Mouse (Mus musculus) forebrain, postnatal 0 days (tissue): ENCODE measurements around the gene Cactin. TPM values are rescaled to one million over a fixed set of nuclear protein-coding genes. Genes with fewer than 3 reads are reported as not detected.
A peak's percentile ranks its signal among the peaks of the same experiment; 100 is the strongest.

Experiments
- ATAC-seq: fragments of 200-750 bp; cut with Nextera tagmentation; 2 replicates; pipeline ENCODE4 v1.8.0; 2017; ENCODE audit warnings: mild to moderate bottlenecking, moderate library complexity
- DNase-seq: peaks from one replicate; pipeline ENCODE4 v3.0.0-alpha.2; 2015
- H3K27ac ChIP-seq: fragments of 300-500 bp; sonication (generic); 2 replicates; pipeline ENCODE4 v1.5.1; 2014; ENCODE audit warnings: low read depth, mild to moderate bottlenecking, antibody characterized with exemption, low read length, moderate library complexity, mixed read lengths
- H3K27me3 ChIP-seq: fragments of 300-500 bp; sonication (generic); 2 replicates; pipeline ENCODE4 v1.6.1; 2014; ENCODE audit warnings: mild to moderate bottlenecking, low read length, mixed read lengths; ENCODE audit not compliant: insufficient read depth
- H3K36me3 ChIP-seq: fragments of 300-500 bp; sonication (generic); 2 replicates; pipeline ENCODE4 v1.6.1; 2014; ENCODE audit warnings: mild to moderate bottlenecking, moderate library complexity; ENCODE audit not compliant: insufficient read depth
- H3K4me1 ChIP-seq: fragments of 300-500 bp; sonication (generic); 2 replicates; pipeline ENCODE4 v1.6.1; 2014; ENCODE audit warnings: antibody characterized with exemption; ENCODE audit not compliant: insufficient read depth
- H3K4me2 ChIP-seq: fragments of 300-500 bp; sonication (generic); 2 replicates; pipeline ENCODE4 v1.6.1; 2014; ENCODE audit warnings: low read depth, mild to moderate bottlenecking, moderate library complexity
- H3K4me3 ChIP-seq: fragments of 300-500 bp; sonication (generic); 2 replicates; pipeline ENCODE4 v1.5.1; 2014; ENCODE audit warnings: low read depth, low read length, mixed read lengths
- H3K9ac ChIP-seq: fragments of 300-500 bp; sonication (generic); 2 replicates; pipeline ENCODE4 v1.6.1; 2014; ENCODE audit warnings: mild to moderate bottlenecking
- H3K9me3 ChIP-seq: fragments of 300-500 bp; sonication (generic); 2 replicates; pipeline ENCODE4 v1.6.1; 2016; ENCODE audit warnings: low read length
- CTCF ChIP-seq: sonication (generic); IDR thresholded peaks from 2 replicates; pipeline ENCODE4 v1.5.1; 2016; ENCODE audit warnings: antibody characterized with exemption, control low read depth, low read depth
- WGBS: fragments of 180-500 bp; shearing (Covaris S2); extraction: QIAGEN DNeasy Blood & Tissue Kit; methylation state at CpG from one replicate; pipeline ENCODE4 v1.1.7; 2014; 5-methylcytosine and 5-hydroxymethylcytosine counted together
- polyA plus RNA-seq: library from polyadenylated mRNA; unstranded; fragments of >200 nt; fragmentation: Nextera tagmentation; extraction: Ambion mirVana; gene quantifications from 2 replicates; pipeline ENCODE4 v1.2.1, GENCODE M21; 2015
- total RNA-seq: library from RNA; depleted of rRNA; stranded (reverse); fragments of >200 nt; gene quantifications from 2 replicates; pipeline ENCODE4 v1.2.3, GENCODE M21; 2014

Cactin gene
- total and polyA plus RNA-seq, 2 experiments from 2014 or later: 24.2 to 43.4 TPM

DNA sequence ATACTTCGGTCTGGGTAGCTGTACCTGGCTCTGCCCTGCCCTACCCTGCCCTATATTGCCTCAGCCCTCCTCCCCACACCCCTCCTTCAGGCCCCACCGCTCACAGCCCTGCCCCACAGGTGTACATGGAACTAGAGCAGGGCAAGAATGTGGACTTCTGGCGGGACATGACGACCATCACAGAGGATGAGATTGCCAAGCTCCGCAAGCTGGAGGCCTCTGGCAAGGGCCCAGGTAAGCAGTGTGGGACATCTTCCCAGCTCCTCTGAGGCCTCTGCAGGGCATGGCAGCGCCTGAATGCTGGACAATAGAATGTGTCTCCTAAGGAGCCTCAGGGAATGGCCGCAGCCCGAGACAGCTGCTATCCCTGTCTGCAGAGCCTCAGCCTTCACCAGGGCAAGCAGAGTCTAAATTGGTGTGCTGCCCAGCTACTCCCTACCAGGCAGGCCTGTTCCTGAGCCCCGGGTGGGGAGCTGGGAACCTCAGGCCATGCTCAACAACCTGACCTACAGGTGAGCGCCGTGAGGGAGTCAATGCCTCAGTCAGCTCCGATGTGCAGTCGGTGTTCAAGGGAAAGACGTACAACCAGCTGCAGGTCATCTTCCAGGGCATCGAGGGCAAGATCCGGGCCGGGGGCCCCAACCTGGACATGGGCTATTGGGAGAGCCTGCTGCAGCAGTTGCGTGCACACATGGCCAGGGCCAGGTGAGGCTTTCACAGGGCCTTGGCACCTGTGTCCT lies 3.1 kb downstream of the Cactin start:
- WGBS: 94% methylated on average over 18 of the region's 18 CpGs
- H3K9ac ChIP-seq: no peak overlapping the region
- H3K9me3 ChIP-seq: no peaks in the 10 kb centered on the region
- no peak overlapping the region for H3K4me2 ChIP-seq
- H3K4me1 ChIP-seq: 0 out of 2 replicates have a peak, but pooled peaks cover 5% of the 10 kb centered on the region
- no peak overlapping the region for H3K4me3 ChIP-seq
- no peak overlapping the region for H3K27ac ChIP-seq
- no peaks in the 10 kb centered on the region for H3K27me3 ChIP-seq
- no peak for TF ChIP-seq CTCF
- H3K36me3 ChIP-seq: peaks cover 54% of the 10 kb centered on the region
- DNase-seq (no peak), ATAC-seq (no peak)

DNA sequence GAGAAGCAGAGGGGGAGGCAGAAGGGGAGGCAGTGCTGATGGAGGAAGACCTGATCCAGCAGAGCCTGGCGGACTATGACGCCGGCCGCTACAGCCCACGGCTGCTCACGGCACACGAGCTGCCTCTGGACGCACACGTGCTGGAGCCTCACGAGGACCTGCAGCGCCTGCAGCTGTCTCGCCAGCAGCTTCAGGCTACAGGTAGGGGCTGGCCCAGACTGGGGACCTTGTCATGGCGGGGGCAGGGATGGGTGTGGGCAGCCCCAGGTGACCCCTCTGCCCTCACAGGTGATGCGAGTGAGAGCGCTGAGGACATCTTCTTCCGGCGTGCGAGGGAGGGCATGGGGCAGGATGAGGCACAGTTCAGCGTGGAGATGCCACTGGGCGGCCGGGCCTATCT lies 4.3 kb downstream of the Cactin start:
- H3K9me3 ChIP-seq: no peaks in the 10 kb centered on the region
- 95% methylated on average over 21 of the region's 21 CpGs for WGBS
- H3K4me1 ChIP-seq: 0 out of 2 replicates have a peak, but pooled peaks cover 5% of the 10 kb centered on the region
- H3K36me3 ChIP-seq: peaks cover 54% of the 10 kb centered on the region
- DNase-seq: no peak
- H3K9ac ChIP-seq: no peak overlapping the region
- no peak overlapping the region for H3K4me3 ChIP-seq
- H3K27me3 ChIP-seq: no peaks in the 10 kb centered on the region
- no peak overlapping the region for H3K27ac ChIP-seq
- ATAC-seq: no peak
- no peak overlapping the region for H3K4me2 ChIP-seq
- TF ChIP-seq CTCF: no peak

DNA sequence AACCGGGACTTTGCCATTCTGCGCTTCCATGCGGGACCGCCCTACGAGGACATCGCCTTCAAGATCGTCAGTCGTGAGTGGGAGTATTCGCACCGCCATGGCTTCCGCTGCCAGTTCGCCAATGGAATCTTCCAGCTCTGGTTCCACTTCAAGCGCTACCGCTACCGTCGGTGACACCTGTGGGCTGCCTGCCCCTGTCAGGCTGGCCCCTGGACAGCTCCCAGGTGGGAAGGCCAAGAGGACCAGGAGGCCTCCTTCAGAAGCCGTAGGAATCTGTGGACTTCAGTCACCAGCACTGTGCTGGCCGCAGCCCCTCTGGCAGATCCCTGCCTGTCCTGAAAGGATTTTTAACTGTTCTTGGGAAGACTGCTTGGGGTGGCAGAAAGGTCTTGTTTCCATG lies 4.9 kb downstream of the Cactin start:
- H3K9me3 ChIP-seq: no peaks in the 10 kb centered on the region
- peaks cover 54% of the 10 kb centered on the region for H3K36me3 ChIP-seq
- H3K4me1 ChIP-seq: 0 out of 2 replicates have a peak, but pooled peaks cover 5% of the 10 kb centered on the region
- DNase-seq: no peak
- TF ChIP-seq CTCF: no peak
- no peak overlapping the region for H3K4me2 ChIP-seq
- H3K27ac ChIP-seq: no peak overlapping the region
- ATAC-seq: no peak
- H3K4me3 ChIP-seq: no peak overlapping the region
- 94% methylated on average over 18 of the region's 18 CpGs for WGBS
- no peaks in the 10 kb centered on the region for H3K27me3 ChIP-seq
- H3K9ac ChIP-seq: no peak overlapping the region

- DNase-seq (no peak), ATAC-seq (no peak)
- Histone ChIP-seq H3K9ac (no peak overlapping the region), H3K4me2 (no peak overlapping the region), H3K4me1 (0 out of 2 replicates have a peak, but pooled peaks cover 1% of the 10 kb centered on the region), H3K36me3 (peaks cover 54% of the 10 kb centered on the region), H3K4me3 (no peak overlapping the region), H3K9me3 (no peaks in the 10 kb centered on the region), H3K27ac (0 out of 2 replicates have a peak overlapping the region, but pooled peaks have one; percentile 40), H3K27me3 (no peaks in the 10 kb centered on the region)
- WGBS: 88% methylated on average over 6 of the region's 6 CpGs
- no peak for TF ChIP-seq CTCF
Observed at GRCm38 (mm10) chr10:81326858-81327257, 6.0 kb downstream of the Cactin start.

- DNase-seq (no peak), ATAC-seq (no peak)
- H3K9me3 ChIP-seq: no peaks in the 10 kb centered on the region
- H3K36me3 ChIP-seq: peaks cover 48% of the 10 kb centered on the region
- no peak overlapping the region for H3K9ac ChIP-seq
- H3K4me1 ChIP-seq: no peaks in the 10 kb centered on the region
- no peak for TF ChIP-seq CTCF
- whole genome bisulfite sequencing: 63% methylated on average over 2 of the region's 2 CpGs
- no peak overlapping the region for H3K4me2 ChIP-seq
- no peaks in the 10 kb centered on the region for H3K27me3 ChIP-seq
- H3K4me3 ChIP-seq: no peak overlapping the region
- H3K27ac ChIP-seq: no peak overlapping the region
Observed at GRCm38 (mm10) chr10:81327959-81328358, 7.1 kb downstream of the Cactin start.

DNA sequence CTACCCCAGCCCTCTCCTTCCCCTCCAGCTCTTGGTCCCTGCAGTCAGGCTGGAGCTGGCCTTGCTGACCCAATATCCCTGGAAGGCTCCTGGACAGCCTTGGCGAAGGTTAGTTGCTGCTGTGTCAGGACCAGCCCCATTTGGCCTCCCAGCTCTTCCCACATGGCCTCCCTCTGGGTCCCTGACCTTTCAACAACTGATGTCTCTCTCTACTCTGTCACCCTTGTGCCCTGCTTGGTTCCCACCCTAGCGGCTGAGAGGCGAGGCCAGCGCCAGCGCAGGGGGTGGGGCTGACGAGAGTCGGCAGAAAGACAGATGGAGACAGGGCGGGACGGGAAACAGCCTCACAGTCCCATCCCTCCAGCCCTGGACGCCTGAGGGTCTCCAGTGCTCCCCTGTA lies 7.5 kb downstream of the Cactin start, which contains the start of gene Tbxa2r:
Tbxa2r (plus strand) TSS at position 346 of the 400 bp plus-strand sequence.
- Histone ChIP-seq H3K4me3 (no peak within 1 kb of the TSS), H3K27ac (no peak within 1 kb of the TSS), H3K36me3 (peaks cover 44% of the 10 kb centered on the region), H3K9me3 (no peaks in the 10 kb centered on the region), H3K4me1 (no peaks in the 10 kb centered on the region), H3K4me2 (no peak within 1 kb of the TSS), H3K27me3 (no peaks in the 10 kb centered on the region), H3K9ac (no peak within 1 kb of the TSS)
- WGBS: 32% methylated on average over 10 of the region's 10 CpGs
- DNase-seq (no peak), ATAC-seq (no peak)
- TF ChIP-seq CTCF: no peak

GRCm38 (mm10) chr10:81329194-81329975 lies 8.5 kb downstream of the Cactin start:
- Histone ChIP-seq H3K9me3 (no peaks in the 10 kb centered on the region), H3K27ac (no peak overlapping the region), H3K4me3 (no peak overlapping the region), H3K27me3 (no peaks in the 10 kb centered on the region), H3K4me2 (no peak overlapping the region), H3K36me3 (peaks cover 34% of the 10 kb centered on the region), H3K4me1 (no peaks in the 10 kb centered on the region), H3K9ac (no peak overlapping the region)
- DNase-seq (no peak), ATAC-seq (no peak)
- 74% methylated on average over 10 of the region's 10 CpGs for WGBS
- no peak for TF ChIP-seq CTCF
